Mouse (Mus musculus) natural killer cell, adult 2 months (primary cell): ENCODE results near the gene Ccdc162.

Experiments
- DNase-seq, 2 experiments: peaks; one replicate each; pipeline ENCODE4 v3.0.0; 2022; ENCODE audit warnings: low spot score in 2 of 2

The Ccdc162 gene

GRCm38 (mm10) chr10:41716029-41716897, at the start of gene Ccdc162:
Gene Ccdc162 (minus strand): TSS chr10:41716634.
- DNase-seq, result no peak

- DNase-seq, result no peak
Measured at GRCm38 (mm10) chr10:41765586-41765985, 49.2 kb upstream of the Ccdc162 start.

GRCm38 (mm10) chr10:41763741-41764385, 47.4 kb upstream of the Ccdc162 start:
- no peak for DNase-seq

GRCm38 (mm10) chr10:41760866-41761265, 44.4 kb upstream of the Ccdc162 start:
- DNase-seq, result no peak

GRCm38 (mm10) chr10:41758041-41758440, 41.6 kb upstream of the Ccdc162 start:
- DNase-seq, result no peak

GRCm38 (mm10) chr10:41757226-41757625, 40.8 kb upstream of the Ccdc162 start:
- no peak for DNase-seq

- peak in 1 of 2 experiments; percentile 13 for DNase-seq
Measured at GRCm38 (mm10) chr10:41751867-41752480, 35.5 kb upstream of the Ccdc162 start.

- no peak for DNase-seq
Measured at GRCm38 (mm10) chr10:41749306-41749705, 32.9 kb upstream of the Ccdc162 start.

GRCm38 (mm10) chr10:41746554-41746953, 30.1 kb upstream of the Ccdc162 start:
- no peak for DNase-seq

- no peak for DNase-seq
Measured at GRCm38 (mm10) chr10:41744006-41744405, 27.6 kb upstream of the Ccdc162 start.

- no peak for DNase-seq
Measured at GRCm38 (mm10) chr10:41740221-41740620, 23.8 kb upstream of the Ccdc162 start.

- DNase-seq, result no peak
Measured at GRCm38 (mm10) chr10:41737245-41737644, 20.8 kb upstream of the Ccdc162 start.

- no peak for DNase-seq
Measured at GRCm38 (mm10) chr10:41735398-41735797, 19.0 kb upstream of the Ccdc162 start.

- DNase-seq, result no peak
Measured at GRCm38 (mm10) chr10:41733214-41733613, 16.8 kb upstream of the Ccdc162 start.

GRCm38 (mm10) chr10:41731932-41732331, 15.5 kb upstream of the Ccdc162 start:
- no peak for DNase-seq

GRCm38 (mm10) chr10:41730746-41731145, 14.3 kb upstream of the Ccdc162 start:
- no peak for DNase-seq

GRCm38 (mm10) chr10:41726215-41726614, 9.8 kb upstream of the Ccdc162 start:
- DNase-seq, result no peak

GRCm38 (mm10) chr10:41719587-41719986, 3.2 kb upstream of the Ccdc162 start:
- no peak for DNase-seq

- no peak for DNase-seq
Measured at GRCm38 (mm10) chr10:41715557-41715956, 877 bp downstream of the Ccdc162 start.

GRCm38 (mm10) chr10:41711467-41711866, 5.0 kb downstream of the Ccdc162 start:
- DNase-seq, result peak in 1 of 2 experiments; percentile 28

GRCm38 (mm10) chr10:41710773-41711172, 5.7 kb downstream of the Ccdc162 start:
- no peak for DNase-seq

GRCm38 (mm10) chr10:41709341-41709740, 7.1 kb downstream of the Ccdc162 start:
- no peak for DNase-seq

GRCm38 (mm10) chr10:41699669-41700068, 16.8 kb downstream of the Ccdc162 start:
- DNase-seq, result no peak
